Mouse (Mus musculus): ENCODE data around the gene Eif1. TPM values are rescaled to one million over a fixed set of nuclear protein-coding genes. Genes with fewer than 3 reads are reported as not detected.

The Eif1 gene
- polyA plus RNA-seq, 1 experiment = 83.2 TPM

GRCm38 (mm10) chr11:100344269-100344668 lies 24.6 kb downstream of the Eif1 start:
- H3K27ac ChIP-seq (ENCODE audit: insufficient read depth, low read length) = peak overlapping the region; percentile 61
- no peak for DNase-seq (ENCODE audit: low read depth in 1 of 2, low spot score in 2 of 2)

DNA sequence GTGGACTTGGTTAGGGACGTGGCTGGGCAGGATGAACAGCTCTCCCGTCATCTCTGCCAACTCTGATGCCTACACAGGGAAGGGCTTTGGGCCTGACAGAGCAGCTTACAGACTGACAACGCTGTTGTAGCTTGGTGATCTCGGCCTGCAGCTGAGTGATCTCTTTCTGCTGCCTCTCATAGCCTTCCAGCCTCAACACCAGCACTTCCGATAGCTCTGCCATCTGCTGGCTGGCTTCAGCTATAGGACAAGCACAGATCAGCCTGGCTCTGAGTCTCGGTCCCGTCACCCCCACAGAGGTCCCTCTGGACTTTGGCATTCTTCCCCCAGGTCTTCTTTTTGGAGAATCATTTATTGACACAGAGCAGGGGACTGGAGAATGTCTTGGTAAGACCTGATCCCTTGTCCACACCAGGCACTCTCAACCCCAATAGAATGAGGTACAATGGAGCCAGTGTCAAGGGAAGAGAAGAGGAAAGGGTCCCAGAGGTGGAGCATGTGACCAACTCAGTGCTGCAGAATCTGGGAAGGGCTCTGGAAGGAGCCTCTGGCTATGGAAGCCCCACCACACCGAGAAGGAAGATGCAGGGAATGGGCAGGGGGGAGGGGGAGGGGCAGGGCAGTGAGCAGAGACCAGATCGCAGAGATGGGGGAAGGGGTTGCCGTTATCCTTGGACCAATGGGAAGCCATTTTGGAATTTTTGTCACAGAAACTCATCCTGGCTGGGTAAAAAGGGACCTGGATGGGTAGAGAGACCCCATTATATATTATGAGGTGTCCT lies 32.6 kb downstream of the Eif1 start:
- 41% methylated on average over 10 of the region's 10 CpGs for WGBS
- H3K27ac ChIP-seq (ENCODE audit: insufficient read depth, low read length) = no peak overlapping the region
- no peak for DNase-seq (ENCODE audit: low read depth in 1 of 2, low spot score in 2 of 2)
- peaks cover 11% of the 10 kb centered on the region for H3K27me3 ChIP-seq (ENCODE audit: control insufficient read depth, insufficient read depth, low read length)
- H3K36me3 ChIP-seq (ENCODE audit: control insufficient read depth, insufficient read depth, low read length) = no peaks in the 10 kb centered on the region
- TF ChIP-seq CTCF (IDR thresholded peaks at IDR 0.05; ENCODE audit: extremely low read depth, insufficient read depth, insufficient read length, insufficient replicate concordance) (peak; percentile 22; the same call in 1 of the 2 replicates), POLR2A (IDR thresholded peaks at IDR 0.05; ENCODE audit: low read depth, low read length) (no peak)
- H3K4me3 ChIP-seq (ENCODE audit: extremely low read depth, insufficient read depth, insufficient read length) = no peak overlapping the region
- no peaks in the 10 kb centered on the region; the same call in 1 of the 2 replicates for H3K4me1 ChIP-seq (ENCODE audit: control insufficient read depth, insufficient read depth, insufficient read length)

More at GRCm38 (mm10) chr11:100344269-100344668, 24.6 kb downstream of the Eif1 start:
- 56% methylated on average over 10 of the region's 10 CpGs for WGBS
- Histone ChIP-seq H3K36me3 (ENCODE audit: control insufficient read depth, insufficient read depth, low read length) (no peaks in the 10 kb centered on the region), H3K4me1 (ENCODE audit: control insufficient read depth, insufficient read depth, insufficient read length) (no peaks in the 10 kb centered on the region), H3K27me3 (ENCODE audit: control insufficient read depth, insufficient read depth, low read length) (no peaks in the 10 kb centered on the region), H3K4me3 (ENCODE audit: extremely low read depth, insufficient read depth, insufficient read length) (no peak overlapping the region)
- TF ChIP-seq POLR2A (IDR thresholded peaks at IDR 0.05; ENCODE audit: low read depth, low read length) (no peak), CTCF (IDR thresholded peaks at IDR 0.05; ENCODE audit: extremely low read depth, insufficient read depth, insufficient read length, insufficient replicate concordance) (no peak)

- Histone ChIP-seq H3K36me3 (ENCODE audit: control insufficient read depth, insufficient read depth, low read length) (no peaks in the 10 kb centered on the region), H3K4me3 (ENCODE audit: extremely low read depth, insufficient read depth, insufficient read length) (peak overlapping the region; percentile 70), H3K27ac (ENCODE audit: insufficient read depth, low read length) (peak overlapping the region; percentile 21), H3K4me1 (ENCODE audit: control insufficient read depth, insufficient read depth, insufficient read length) (no peaks in the 10 kb centered on the region; the same call in 1 of the 2 replicates), H3K27me3 (ENCODE audit: control insufficient read depth, insufficient read depth, low read length) (peaks cover 11% of the 10 kb centered on the region)
- no peak for TF ChIP-seq POLR2A (IDR thresholded peaks at IDR 0.05; ENCODE audit: low read depth, low read length)
- no peak for TF ChIP-seq CTCF (IDR thresholded peaks at IDR 0.05; ENCODE audit: extremely low read depth, insufficient read depth, insufficient read length, insufficient replicate concordance)
- DNase-seq (ENCODE audit: low read depth in 1 of 2, low spot score in 2 of 2) = peak; percentile 40 to 66
- 1% methylated on average over 54 of the region's 54 CpGs for WGBS
Measured at GRCm38 (mm10) chr11:100355151-100355951, 35.7 kb downstream of the Eif1 start.

DNA sequence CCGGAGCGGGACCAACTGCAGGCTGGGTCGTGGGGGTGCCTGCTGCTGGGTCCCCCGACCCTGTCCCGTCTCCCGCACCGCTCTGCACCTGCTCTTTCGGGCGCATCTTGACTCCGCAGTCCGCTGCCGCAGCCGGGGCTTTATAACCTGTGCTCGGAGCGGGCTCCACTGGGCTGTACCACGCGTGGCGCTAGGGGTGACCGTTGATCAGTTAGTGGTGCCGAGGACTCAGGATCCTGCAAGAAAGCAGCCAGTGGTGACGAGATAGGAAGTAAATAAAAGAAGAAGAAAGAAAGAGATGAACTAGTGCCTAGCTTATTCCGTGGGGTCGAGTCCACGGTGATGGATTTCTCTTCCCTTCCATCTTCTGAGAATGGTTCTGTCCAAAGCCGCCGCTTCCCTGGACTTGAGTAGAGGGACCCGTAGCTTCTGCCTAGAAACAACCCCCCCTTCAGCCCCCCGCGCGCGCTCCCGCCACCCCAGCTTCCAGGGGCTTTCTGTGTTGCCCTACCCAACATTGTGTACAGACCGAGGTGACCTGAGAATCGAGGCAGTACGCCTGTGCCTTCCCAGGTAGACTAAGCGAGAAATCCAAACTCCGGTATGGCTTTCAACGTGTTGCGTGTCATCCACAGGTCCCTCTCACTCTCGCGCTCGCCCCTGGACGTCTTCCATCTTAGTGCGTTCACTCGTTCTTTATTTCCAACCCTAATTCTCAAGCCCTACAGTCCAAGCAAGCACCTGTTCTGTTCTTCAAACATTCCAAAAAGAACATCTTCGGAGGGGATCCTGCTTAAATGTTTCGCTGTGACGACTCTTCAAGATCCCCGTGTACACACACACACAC lies 36.5 kb downstream of the Eif1 start, which contains the start of gene Hap1:
Gene Hap1 (minus strand): TSS at position 157 of the 847 bp plus-strand sequence.
- Histone ChIP-seq H3K27ac (ENCODE audit: insufficient read depth, low read length) (peak within 1 kb of the TSS; percentile 21), H3K4me1 (ENCODE audit: control insufficient read depth, insufficient read depth, insufficient read length) (no peaks in the 10 kb centered on the region; the same call in 1 of the 2 replicates), H3K36me3 (ENCODE audit: control insufficient read depth, insufficient read depth, low read length) (no peaks in the 10 kb centered on the region), H3K27me3 (ENCODE audit: control insufficient read depth, insufficient read depth, low read length) (peaks cover 11% of the 10 kb centered on the region), H3K4me3 (ENCODE audit: extremely low read depth, insufficient read depth, insufficient read length) (peak within 1 kb of the TSS; percentile 70)
- WGBS = 3% methylated on average over 49 of the region's 49 CpGs
- TF ChIP-seq POLR2A (IDR thresholded peaks at IDR 0.05; ENCODE audit: low read depth, low read length) (no peak), CTCF (IDR thresholded peaks at IDR 0.05; ENCODE audit: extremely low read depth, insufficient read depth, insufficient read length, insufficient replicate concordance) (no peak)
- peak in 1 of 2 experiments; percentile 60 for DNase-seq (ENCODE audit: low read depth in 1 of 2, low spot score in 2 of 2)

DNA sequence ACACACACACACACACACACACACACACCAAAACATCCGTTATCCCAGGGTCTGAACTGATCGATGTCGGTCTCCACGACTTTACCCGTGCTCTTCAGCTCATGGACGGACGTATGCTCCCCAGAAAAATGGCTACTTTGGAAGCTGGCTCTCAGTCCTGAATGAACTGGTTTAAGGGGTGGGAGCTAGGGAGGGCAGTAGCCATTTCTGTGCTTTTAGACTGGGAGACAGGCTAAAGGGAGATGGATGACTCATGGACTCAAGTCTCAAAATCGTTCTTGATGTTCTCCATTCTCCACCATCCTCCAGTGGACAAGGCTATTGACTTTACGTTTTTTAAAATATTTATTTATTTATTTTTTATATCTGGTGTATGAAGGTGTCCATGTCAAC lies 37.1 kb downstream of the Eif1 start:
- H3K4me3 ChIP-seq (ENCODE audit: extremely low read depth, insufficient read depth, insufficient read length) = no peak overlapping the region
- H3K36me3 ChIP-seq (ENCODE audit: control insufficient read depth, insufficient read depth, low read length) = no peaks in the 10 kb centered on the region
- peaks cover 11% of the 10 kb centered on the region for H3K27me3 ChIP-seq (ENCODE audit: control insufficient read depth, insufficient read depth, low read length)
- H3K4me1 ChIP-seq (ENCODE audit: control insufficient read depth, insufficient read depth, insufficient read length) = no peaks in the 10 kb centered on the region; the same call in 1 of the 2 replicates
- 31% methylated on average over 9 of the region's 9 CpGs for WGBS
- DNase-seq (ENCODE audit: low read depth in 1 of 2, low spot score in 2 of 2) = no peak
- TF ChIP-seq CTCF (IDR thresholded peaks at IDR 0.05; ENCODE audit: extremely low read depth, insufficient read depth, insufficient read length, insufficient replicate concordance) (no peak), POLR2A (IDR thresholded peaks at IDR 0.05; ENCODE audit: low read depth, low read length) (no peak)
- no peak overlapping the region for H3K27ac ChIP-seq (ENCODE audit: insufficient read depth, low read length)

DNA sequence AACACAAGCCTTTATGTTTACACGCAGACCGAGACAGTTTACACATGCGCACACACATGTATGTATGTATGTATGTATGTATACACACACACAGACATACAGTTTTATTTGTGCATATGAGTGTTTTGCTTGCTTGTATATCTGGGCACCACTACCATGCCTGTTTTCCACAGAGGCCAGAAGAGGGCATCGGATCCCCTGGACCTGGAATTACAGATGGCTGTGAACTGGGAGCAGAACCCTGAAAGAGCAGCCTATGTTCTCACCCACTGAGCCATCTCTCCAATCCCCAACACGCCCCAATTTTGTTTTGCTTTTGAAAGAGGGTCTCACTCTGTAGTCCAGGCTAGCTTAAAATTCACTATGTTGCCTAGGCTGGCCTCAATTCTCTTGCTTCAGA lies 37.7 kb downstream of the Eif1 start:
- H3K4me1 ChIP-seq (ENCODE audit: control insufficient read depth, insufficient read depth, insufficient read length) = no peaks in the 10 kb centered on the region; the same call in 1 of the 2 replicates
- H3K36me3 ChIP-seq (ENCODE audit: control insufficient read depth, insufficient read depth, low read length) = no peaks in the 10 kb centered on the region
- 63% methylated on average over 5 of the region's 5 CpGs for WGBS
- peaks cover 11% of the 10 kb centered on the region for H3K27me3 ChIP-seq (ENCODE audit: control insufficient read depth, insufficient read depth, low read length)
- H3K4me3 ChIP-seq (ENCODE audit: extremely low read depth, insufficient read depth, insufficient read length) = no peak overlapping the region
- TF ChIP-seq POLR2A (IDR thresholded peaks at IDR 0.05; ENCODE audit: low read depth, low read length) (no peak), CTCF (IDR thresholded peaks at IDR 0.05; ENCODE audit: extremely low read depth, insufficient read depth, insufficient read length, insufficient replicate concordance) (no peak)
- DNase-seq (ENCODE audit: low read depth in 1 of 2, low spot score in 2 of 2) = no peak
- H3K27ac ChIP-seq (ENCODE audit: insufficient read depth, low read length) = no peak overlapping the region
